Mouse (Mus musculus): ENCODE measurements around the gene Mblac2. TPM values are rescaled to one million over a fixed set of nuclear protein-coding genes. Genes with fewer than 3 reads are reported as not detected.

The Mblac2 gene
- polyA plus RNA-seq, 1 experiment from 2014 or later: 8.4 TPM

- WGBS: 50% methylated on average over 10 of the region's 10 CpGs
- H3K4me3 ChIP-seq (replicated peaks): no peak overlapping the region
- H3K4me1 ChIP-seq (replicated peaks): no peaks in the 10 kb centered on the region
- no peak overlapping the region for H3K9ac ChIP-seq
- no peak overlapping the region for H3K27ac ChIP-seq
- ATAC-seq: peak; percentile 59
- H3K4me2 ChIP-seq (replicated peaks): no peak overlapping the region
- H3K36me3 ChIP-seq: no peaks in the 10 kb centered on the region
- H3K27me3 ChIP-seq (replicated peaks): no peaks in the 10 kb centered on the region
- no peaks in the 10 kb centered on the region for H3K9me3 ChIP-seq
Measured at GRCm38 (mm10) chr13:81743391-81744091, 32.4 kb downstream of the Mblac2 start.

DNA sequence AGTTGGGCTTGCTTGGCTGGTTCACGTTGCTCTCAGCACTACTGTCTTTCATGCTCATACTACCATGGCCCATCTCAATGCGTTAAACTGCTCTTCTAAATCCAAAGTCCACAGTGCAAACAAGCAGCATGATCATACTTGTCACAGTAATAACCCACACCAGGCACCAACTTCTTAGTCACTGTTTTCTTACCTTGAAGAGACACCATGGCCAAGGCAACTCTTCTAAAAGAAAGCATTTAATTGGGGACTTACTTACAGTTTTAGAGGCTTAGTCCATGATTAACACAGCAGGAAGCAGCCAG lies 32.9 kb downstream of the Mblac2 start:
- Histone ChIP-seq H3K27ac (no peak overlapping the region), H3K36me3 (no peaks in the 10 kb centered on the region), H3K4me3 (replicated peaks) (no peak overlapping the region), H3K27me3 (replicated peaks) (no peaks in the 10 kb centered on the region), H3K9ac (no peak overlapping the region), H3K4me1 (replicated peaks) (no peaks in the 10 kb centered on the region), H3K4me2 (replicated peaks) (no peak overlapping the region), H3K9me3 (no peaks in the 10 kb centered on the region)
- 39% methylated on average over 2 of the region's 2 CpGs for WGBS
- ATAC-seq: peak; percentile 53

DNA sequence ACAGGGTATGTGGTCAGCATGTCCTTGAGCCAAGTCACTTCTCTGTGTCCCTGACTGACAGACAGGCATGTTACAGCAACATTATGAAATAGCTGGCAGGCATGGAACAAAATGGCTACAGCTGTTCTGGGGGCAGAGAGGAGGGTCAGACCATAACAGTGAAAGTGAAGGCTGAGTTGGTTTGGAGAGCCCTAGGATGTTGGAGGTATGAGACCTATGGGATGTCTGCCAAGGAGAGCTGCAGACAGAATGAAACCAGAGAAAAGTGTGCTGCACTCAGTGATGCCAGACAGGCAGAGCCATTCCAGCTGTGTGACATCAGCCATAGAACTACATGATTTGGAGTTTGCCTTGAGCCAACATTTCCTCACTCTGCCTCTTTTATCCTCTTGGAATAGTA lies 43.7 kb downstream of the Mblac2 start:
- no peak overlapping the region for H3K4me3 ChIP-seq (replicated peaks)
- no peaks in the 10 kb centered on the region for H3K4me1 ChIP-seq (replicated peaks)
- no peaks in the 10 kb centered on the region for H3K36me3 ChIP-seq
- H3K9ac ChIP-seq: no peak overlapping the region
- no peak overlapping the region for H3K4me2 ChIP-seq (replicated peaks)
- no peaks in the 10 kb centered on the region for H3K9me3 ChIP-seq
- H3K27ac ChIP-seq: no peak overlapping the region
- H3K27me3 ChIP-seq (replicated peaks): no peaks in the 10 kb centered on the region
- ATAC-seq: 0 out of 2 replicates have a peak, but pooled peaks have one; percentile 31

- WGBS: 93% methylated on average over 1 of the region's 1 CpGs
- Histone ChIP-seq H3K4me3 (replicated peaks) (no peak overlapping the region), H3K4me1 (replicated peaks) (no peaks in the 10 kb centered on the region), H3K4me2 (replicated peaks) (no peak overlapping the region), H3K27me3 (replicated peaks) (no peaks in the 10 kb centered on the region), H3K9ac (no peak overlapping the region), H3K27ac (no peak overlapping the region), H3K36me3 (no peaks in the 10 kb centered on the region), H3K9me3 (no peaks in the 10 kb centered on the region)
- ATAC-seq: no peak
Measured at GRCm38 (mm10) chr13:81755324-81755723, 44.2 kb downstream of the Mblac2 start.

DNA sequence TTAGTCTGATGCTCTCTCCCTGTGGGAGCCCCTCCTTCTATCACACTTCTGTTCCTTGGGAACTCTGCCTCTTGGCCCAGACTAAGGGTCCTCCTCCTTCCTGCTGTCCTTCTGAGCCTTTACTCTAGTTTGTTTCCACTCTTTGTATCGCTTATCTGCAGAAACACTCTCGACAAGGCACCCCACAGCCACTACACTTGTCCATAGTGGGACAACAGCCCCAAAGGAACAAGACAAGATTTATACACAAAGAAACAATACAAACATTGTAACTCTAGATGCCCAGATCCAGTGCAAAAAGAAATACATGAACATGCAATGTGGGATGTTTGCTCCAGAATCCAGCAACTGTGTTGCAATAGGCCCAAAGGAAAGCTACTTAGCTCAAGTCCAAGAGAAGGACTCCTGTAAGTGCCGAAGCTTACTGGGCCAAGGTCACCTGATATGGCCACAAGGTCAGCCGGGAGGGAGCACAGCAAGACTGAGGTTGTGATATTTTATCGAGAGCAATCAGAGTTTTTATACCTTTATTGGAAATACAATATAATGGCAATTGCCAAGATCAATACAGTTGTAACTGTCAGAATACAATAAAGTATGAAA lies 46.0 kb downstream of the Mblac2 start:
- WGBS: 82% methylated on average over 5 of the region's 5 CpGs
- H3K4me1 ChIP-seq (replicated peaks): no peaks in the 10 kb centered on the region
- no peak overlapping the region for H3K27ac ChIP-seq
- H3K4me3 ChIP-seq (replicated peaks): no peak overlapping the region
- H3K9me3 ChIP-seq: no peaks in the 10 kb centered on the region
- no peak for ATAC-seq
- H3K36me3 ChIP-seq: no peaks in the 10 kb centered on the region
- H3K9ac ChIP-seq: no peak overlapping the region
- no peaks in the 10 kb centered on the region for H3K27me3 ChIP-seq (replicated peaks)
- H3K4me2 ChIP-seq (replicated peaks): no peak overlapping the region

DNA sequence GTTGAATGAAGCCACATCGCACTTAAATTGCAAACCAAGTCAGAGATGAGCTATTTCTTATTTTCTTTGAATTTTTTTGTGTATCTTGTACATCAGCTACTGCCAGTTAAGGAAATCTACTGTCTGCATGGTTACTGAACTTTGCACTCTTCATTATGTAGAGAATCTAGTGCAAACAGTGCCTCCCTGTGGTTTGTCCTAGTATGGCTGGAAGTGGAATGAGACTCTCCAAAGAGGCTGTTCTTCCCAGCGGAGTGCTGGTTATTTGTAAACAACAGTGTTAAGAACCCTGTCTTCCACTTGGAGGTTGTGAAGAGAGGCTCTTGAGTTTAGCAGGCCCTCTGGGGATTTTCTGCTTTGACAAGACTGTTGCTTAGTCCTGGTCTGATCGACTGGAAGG lies 49.2 kb downstream of the Mblac2 start:
- Histone ChIP-seq H3K4me3 (replicated peaks) (no peak overlapping the region), H3K9ac (no peak overlapping the region), H3K4me1 (replicated peaks) (no peaks in the 10 kb centered on the region), H3K27me3 (replicated peaks) (no peaks in the 10 kb centered on the region), H3K27ac (no peak overlapping the region), H3K4me2 (replicated peaks) (no peak overlapping the region), H3K36me3 (no peaks in the 10 kb centered on the region), H3K9me3 (no peaks in the 10 kb centered on the region)
- 23% methylated on average over 3 of the region's 3 CpGs for WGBS
- peak; percentile 85 for ATAC-seq

DNA sequence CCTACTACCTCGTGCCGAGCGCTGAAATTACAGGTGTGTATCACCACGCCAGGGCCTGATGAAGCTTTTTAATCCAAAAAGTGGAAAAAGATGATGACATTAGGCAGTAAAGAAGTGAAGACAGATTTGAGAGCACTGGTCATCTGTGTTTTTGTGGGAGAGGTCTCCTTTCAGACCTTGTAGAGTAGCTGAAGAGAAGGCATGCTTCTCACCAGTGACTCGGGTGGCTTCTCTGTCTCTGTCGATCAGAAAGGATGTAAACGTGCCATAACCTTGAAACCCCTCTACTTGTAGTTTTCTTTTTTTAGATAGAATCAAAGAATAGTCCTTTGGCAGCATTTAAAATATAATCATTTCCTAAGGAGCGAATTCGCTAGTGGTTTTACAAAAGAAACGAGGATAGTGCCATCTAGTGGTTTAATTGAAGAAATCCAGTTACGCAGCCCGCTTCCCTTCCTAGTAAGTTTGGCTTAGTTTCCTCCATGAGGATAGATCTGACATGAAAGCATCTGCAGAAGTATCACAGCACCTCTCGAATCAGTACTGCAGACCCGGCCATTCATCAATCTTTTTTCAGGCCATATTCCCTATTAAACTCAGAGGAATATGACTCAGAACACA lies 50.5 kb downstream of the Mblac2 start:
- no peaks in the 10 kb centered on the region for H3K27me3 ChIP-seq (replicated peaks)
- no peak overlapping the region for H3K9ac ChIP-seq
- no peaks in the 10 kb centered on the region for H3K9me3 ChIP-seq
- 28% methylated on average over 14 of the region's 14 CpGs for WGBS
- no peak overlapping the region for H3K4me3 ChIP-seq (replicated peaks)
- H3K4me2 ChIP-seq (replicated peaks): 0 out of 2 replicates have a peak overlapping the region, but pooled peaks have one; percentile 7
- ATAC-seq: 0 out of 2 replicates have a peak, but pooled peaks have one; percentile 31
- H3K27ac ChIP-seq: no peak overlapping the region
- H3K4me1 ChIP-seq (replicated peaks): no peaks in the 10 kb centered on the region
- H3K36me3 ChIP-seq: no peaks in the 10 kb centered on the region

DNA sequence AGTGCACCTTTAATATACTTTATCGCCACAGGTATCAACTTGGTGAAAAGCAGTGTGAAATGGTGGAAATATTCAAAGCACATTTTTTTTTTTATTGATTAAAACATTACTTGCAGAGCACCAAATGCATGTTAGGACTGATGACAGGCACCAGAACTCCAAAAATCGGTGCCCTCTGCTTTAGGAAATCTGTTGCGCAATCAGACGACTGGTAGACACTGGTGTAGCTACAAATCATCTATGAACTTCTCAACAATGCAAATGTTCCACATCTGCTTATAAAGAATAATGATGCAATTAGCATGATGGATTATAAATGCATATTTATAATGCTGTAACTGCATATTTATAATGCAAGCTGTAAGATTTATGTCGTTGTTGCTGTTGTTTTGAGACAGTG lies 53.0 kb downstream of the Mblac2 start:
- no peaks in the 10 kb centered on the region for H3K9me3 ChIP-seq
- no peak for ATAC-seq
- no peak overlapping the region for H3K9ac ChIP-seq
- H3K4me3 ChIP-seq (replicated peaks): no peak overlapping the region
- no peaks in the 10 kb centered on the region for H3K36me3 ChIP-seq
- no peaks in the 10 kb centered on the region for H3K4me1 ChIP-seq (replicated peaks)
- WGBS: 82% methylated on average over 5 of the region's 5 CpGs
- H3K4me2 ChIP-seq (replicated peaks): no peak overlapping the region
- no peaks in the 10 kb centered on the region for H3K27me3 ChIP-seq (replicated peaks)
- no peak overlapping the region for H3K27ac ChIP-seq

DNA sequence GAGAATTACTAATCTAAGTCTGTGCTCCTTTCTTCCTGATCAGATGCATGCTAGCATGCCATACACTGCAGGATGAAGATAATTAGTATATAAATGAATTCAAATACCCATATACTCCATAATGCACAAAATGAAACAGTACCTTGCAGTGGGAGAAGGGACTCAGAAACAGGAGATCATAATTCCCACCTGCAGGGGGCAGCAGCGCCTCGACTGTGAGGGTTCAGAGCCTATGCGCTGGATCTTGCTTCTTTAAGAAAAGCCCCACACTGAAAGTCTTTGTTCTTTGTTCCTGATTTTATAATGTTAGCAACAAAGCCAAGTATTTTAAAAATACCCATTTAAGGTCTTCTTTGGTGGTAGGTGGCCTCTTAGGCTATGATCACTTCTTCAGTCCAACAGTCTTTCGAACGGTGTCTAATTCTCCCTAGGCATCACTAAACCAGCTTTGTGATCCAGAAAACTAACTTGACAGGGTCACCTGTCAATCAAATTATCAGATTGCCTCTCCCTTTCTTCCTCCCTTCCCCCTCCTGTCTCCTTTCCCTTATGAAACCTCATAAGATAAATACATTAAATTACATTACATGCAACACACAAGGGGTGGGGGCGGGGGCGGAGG lies 56.0 kb downstream of the Mblac2 start:
- H3K27ac ChIP-seq: no peak overlapping the region
- H3K9ac ChIP-seq: no peak overlapping the region
- no peak for ATAC-seq
- no peak overlapping the region for H3K4me3 ChIP-seq (replicated peaks)
- no peaks in the 10 kb centered on the region for H3K36me3 ChIP-seq
- no peak overlapping the region for H3K4me2 ChIP-seq (replicated peaks)
- 85% methylated on average over 7 of the region's 7 CpGs for WGBS
- H3K9me3 ChIP-seq: no peaks in the 10 kb centered on the region
- no peaks in the 10 kb centered on the region for H3K4me1 ChIP-seq (replicated peaks)
- no peaks in the 10 kb centered on the region for H3K27me3 ChIP-seq (replicated peaks)

DNA sequence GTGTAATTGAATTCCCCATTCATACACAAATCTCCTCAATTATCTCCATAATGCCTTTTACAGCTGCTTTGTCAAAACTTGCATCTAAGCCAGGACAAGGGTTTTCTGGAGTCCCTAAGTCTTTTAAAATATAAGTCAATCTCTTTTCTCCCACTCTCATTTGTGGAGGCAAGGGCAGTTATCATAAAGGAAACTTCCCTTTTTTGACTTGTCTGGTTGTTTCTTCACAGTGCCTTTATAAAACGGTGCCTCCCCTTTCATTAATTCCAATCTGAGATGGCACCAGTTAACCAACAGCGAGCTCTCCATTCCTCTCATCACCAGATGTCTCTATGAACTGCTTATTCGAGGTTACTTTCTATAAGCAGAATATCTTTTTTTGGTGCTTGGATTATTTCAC lies 65.1 kb downstream of the Mblac2 start:
- no peak for ATAC-seq

GRCm38 (mm10) chr13:81782475-81782874 lies 71.3 kb downstream of the Mblac2 start:
- Histone ChIP-seq H3K36me3 (no peaks in the 10 kb centered on the region), H3K4me1 (replicated peaks) (no peaks in the 10 kb centered on the region), H3K27me3 (replicated peaks) (no peaks in the 10 kb centered on the region), H3K4me2 (replicated peaks) (peak overlapping the region; percentile 82), H3K9me3 (no peaks in the 10 kb centered on the region), H3K27ac (peak overlapping the region; percentile 57), H3K9ac (peak overlapping the region; percentile 42), H3K4me3 (replicated peaks) (peak overlapping the region; percentile 62)
- 20% methylated on average over 9 of the region's 9 CpGs for WGBS
- ATAC-seq: no peak

More for the DNA sequence above, 65.1 kb downstream of the Mblac2 start:
- Histone ChIP-seq H3K27ac (no peak overlapping the region), H3K27me3 (replicated peaks) (no peaks in the 10 kb centered on the region), H3K36me3 (no peaks in the 10 kb centered on the region), H3K4me3 (replicated peaks) (no peak overlapping the region), H3K4me2 (replicated peaks) (no peak overlapping the region), H3K9ac (no peak overlapping the region), H3K4me1 (replicated peaks) (no peaks in the 10 kb centered on the region), H3K9me3 (no peaks in the 10 kb centered on the region)
- 83% methylated on average over 3 of the region's 3 CpGs for WGBS

DNA sequence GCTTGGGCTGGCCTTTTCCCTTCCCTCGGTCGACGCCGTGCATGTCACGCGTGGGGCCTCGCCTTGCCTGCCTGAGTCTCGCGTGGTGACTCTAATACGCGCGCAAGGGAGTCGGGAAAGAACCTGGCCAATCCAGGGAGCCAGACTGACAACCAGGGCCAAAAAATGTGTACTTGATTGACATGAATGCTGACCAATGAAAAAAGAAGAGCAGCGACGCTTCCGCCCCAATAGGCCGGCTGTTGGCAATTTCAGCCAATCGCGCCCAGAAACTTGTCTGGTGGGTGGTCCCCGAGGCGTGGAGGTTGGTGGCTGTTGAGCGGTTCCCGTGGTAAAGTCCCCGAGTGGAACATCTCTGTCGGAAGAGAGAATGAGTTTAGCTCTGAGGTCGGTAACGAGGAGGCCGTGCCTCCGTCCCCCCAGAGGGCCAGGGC lies 71.8 kb downstream of the Mblac2 start, which contains the start of gene Cetn3:
Gene Cetn3, plus strand, starts transcription at position 107 of the 434 bp plus-strand sequence.
- peak within 1 kb of the TSS; percentile 77 for H3K9ac ChIP-seq
- no peaks in the 10 kb centered on the region; the same call in 1 of the 2 replicates for H3K36me3 ChIP-seq
- peak; percentile 96 for ATAC-seq
- under 1% methylated on average over 29 of the region's 29 CpGs for WGBS
- no peaks in the 10 kb centered on the region for H3K4me1 ChIP-seq (replicated peaks)
- peak within 1 kb of the TSS; percentile 82 for H3K4me2 ChIP-seq (replicated peaks)
- H3K9me3 ChIP-seq: no peaks in the 10 kb centered on the region
- peak within 1 kb of the TSS; percentile 62 for H3K4me3 ChIP-seq (replicated peaks)
- H3K27ac ChIP-seq: peak within 1 kb of the TSS; percentile 98
- no peaks in the 10 kb centered on the region for H3K27me3 ChIP-seq (replicated peaks)
